Mouse (Mus musculus) ovary, postnatal 14 days (tissue): ENCODE measurements around the gene Vdac1.

Experiments used
- DNase-seq: peaks from one replicate; pipeline ENCODE4 v3.0.0; 2022; ENCODE audit warnings: low spot score

Vdac1 gene

DNA sequence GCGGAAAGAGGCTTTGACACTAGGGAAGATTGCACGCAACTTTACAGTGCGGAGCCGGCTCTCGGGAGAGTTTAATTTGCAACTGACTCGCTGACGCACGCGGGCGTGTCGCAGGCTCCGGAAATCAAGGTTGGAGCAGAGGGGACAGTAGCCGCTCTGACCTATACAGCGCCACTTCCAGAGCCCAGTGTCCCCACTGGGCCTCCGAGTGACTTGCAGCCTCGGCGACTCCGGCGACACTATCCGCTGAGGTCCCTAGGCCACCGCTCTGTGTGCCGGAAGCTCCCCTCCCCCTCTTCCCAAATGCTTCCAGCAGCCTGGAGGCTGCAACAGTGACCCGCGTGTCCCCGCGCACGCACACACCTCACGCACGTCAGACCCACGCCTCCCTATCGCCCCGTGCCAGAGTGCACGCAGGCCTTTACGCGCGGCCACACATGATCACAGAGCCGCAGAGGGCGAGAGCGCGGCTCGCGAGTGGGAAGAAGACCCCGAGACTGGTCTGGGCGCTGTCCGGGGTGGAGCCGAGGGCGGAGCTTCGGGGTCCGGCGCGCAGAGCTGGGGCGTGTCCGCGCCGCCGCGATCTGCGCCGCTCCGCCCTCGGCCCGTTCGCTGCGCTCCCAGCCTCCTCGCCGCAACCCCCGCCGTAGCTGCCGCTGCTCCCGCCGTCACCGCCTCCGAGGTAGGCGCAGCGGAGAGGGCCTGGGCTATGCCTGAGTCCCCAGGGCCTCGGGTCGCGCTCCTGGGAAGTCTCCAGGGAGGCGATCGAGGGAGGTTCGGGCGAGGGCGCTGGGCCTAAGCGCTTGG, at the start of gene Vdac1:
TSS of gene Vdac1 (plus strand) at position 390 of the 807 bp plus-strand sequence.
- peak; percentile 80 for DNase-seq

DNA sequence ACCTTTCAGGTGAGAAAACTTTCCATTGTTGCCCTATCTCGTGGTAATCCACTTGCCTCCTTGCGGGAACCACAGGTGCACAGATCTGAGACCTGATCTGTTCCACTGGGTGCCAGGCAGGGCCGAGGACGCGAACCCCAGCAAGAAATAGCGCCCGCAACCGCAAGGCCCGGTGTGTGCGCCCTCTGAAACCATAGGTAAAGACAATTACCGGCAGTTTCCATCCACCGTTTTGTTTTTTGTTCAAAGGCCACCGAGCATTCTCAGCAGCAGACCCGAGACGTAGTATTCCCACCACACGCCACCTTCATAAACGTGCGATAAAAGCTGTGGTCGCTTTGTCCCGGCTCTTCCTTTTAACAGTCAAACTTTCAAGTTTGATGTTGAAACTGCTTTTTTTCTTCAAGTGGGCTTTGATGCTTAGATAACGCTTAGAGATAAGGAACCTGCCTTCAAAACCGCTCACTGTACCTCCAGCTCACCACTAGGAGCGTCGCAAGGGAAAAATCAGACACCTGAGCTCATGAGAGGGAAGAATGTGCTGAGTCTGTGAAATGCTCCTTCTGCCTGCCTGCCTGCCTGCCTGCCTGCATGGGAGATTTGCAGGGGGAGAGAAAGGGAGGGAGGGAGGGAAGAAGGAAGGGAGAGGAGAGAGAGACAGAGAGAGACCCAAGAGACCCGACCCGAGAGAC, 46.4 kb upstream of the Vdac1 start:
- no peak for DNase-seq

DNA sequence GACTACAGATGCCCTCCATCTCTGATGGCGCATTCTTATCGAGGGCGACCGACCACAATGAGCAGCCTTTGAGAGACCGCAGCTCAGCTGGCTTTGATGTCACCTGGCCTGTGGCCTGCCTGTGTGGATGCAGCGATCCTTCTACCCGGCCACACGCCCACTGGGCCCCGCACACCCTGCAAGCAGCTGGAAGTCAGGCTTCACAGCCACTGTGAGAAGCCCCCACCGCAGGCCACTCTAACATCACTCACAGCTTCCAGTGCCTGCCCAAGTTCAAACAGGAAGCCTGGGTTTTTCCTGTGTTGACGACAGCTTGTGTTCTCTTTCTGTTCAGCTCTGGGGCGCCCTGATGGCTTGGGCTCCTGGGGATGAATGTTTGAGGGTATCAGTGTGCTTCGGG, 42.2 kb upstream of the Vdac1 start:
- DNase-seq: no peak

DNA sequence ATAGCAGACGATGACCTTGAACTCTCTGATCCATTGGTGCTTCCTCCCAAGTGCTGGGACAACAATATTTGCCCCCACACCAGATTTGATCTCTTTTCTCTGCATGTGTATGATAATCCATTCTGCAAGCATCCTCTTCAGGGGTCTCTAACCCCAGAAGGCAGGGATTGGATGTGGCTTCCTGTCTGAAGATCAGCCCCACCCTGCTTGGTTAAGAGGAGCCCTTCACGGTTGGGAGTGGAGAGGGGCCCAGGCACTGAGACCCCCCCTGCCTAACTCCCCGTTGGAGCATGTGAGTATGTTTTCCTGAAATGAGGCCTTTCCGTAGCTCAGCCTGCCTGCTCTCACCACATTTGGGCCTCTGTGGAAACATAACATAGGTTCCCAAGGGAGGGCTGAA, 41.0 kb upstream of the Vdac1 start:
- DNase-seq: no peak

DNA sequence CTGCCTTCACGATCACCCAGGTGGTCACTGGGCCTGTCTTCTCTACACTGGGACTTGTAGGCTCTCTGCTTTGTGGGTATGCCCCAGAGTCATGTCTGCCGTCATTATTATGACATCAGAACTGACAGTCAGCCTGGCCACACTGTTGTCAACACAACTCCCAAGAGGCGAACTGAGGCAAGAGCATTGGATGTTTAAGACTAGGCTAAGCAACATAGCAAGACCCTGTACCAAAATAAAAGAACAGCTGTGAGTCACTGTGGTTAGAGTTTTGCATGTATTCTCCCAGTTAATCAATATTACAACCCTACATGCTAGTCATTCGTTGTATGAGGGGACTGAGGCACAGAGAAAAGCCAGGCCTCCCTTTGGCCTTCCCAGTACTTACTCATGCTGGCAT, 40.1 kb upstream of the Vdac1 start:
- DNase-seq: no peak

DNA sequence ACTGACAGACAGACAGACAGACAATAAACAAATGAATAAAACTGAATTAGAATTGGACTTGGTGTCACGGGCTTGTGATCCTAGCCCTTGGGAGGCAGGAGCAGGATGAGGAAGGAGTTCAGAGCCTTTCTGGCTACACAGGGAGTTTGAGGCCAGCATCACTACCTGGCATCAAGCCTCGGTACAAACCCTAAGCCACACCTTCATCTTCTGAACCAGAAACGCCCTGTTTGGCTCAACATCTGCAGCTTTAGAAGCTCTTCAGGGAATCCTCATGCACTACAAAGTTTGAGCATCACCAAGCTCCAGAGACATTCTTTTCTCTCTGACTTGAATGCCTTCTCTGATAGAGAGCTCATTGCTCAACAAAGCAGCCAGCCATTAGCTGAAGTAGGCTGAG, 39.1 kb upstream of the Vdac1 start:
- no peak for DNase-seq

DNA sequence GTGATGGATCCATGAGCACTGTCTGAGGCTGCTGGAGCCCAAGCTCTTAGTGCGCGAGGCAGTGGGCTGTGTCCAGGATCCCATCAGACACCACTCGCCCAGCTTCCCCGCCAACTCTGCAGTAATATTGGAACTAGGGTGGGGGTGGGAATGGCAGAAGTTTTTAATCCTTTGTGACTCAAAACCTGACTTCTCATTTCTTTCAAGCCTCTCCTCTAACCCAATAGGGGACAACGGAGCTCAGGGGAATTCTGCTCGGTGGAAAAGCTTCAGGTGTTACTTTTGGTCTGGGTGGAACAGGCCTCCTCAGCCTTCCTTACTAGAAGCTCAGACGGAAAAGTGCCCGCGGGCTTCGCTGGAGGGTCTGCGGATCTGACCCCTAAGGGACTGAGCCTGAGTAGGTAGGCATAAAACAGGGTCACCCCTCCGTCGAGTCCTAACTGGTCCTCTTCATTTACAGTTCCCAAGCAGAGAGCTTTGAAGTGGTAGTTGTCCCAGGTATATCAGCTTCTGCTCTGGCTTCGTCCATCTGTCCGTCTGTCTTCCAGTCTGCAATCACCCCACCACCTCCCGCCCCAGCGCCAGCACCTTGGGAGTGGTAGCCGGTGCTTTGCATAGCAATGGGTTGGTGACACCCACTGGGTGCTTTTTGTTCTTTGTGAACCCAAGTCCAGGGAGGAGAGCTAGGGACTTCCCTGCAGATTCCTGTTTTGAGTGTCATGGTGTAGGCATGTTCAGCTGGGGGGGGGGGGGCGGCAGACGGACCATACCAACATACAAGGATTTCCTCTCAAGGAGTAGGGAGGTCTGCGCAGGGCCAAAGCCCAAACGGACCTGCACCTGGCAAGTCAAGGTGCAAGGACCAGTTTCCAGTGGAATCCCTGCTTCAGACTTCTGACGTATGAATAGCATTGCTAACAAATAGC, 36.0 kb upstream of the Vdac1 start:
- no peak for DNase-seq

DNA sequence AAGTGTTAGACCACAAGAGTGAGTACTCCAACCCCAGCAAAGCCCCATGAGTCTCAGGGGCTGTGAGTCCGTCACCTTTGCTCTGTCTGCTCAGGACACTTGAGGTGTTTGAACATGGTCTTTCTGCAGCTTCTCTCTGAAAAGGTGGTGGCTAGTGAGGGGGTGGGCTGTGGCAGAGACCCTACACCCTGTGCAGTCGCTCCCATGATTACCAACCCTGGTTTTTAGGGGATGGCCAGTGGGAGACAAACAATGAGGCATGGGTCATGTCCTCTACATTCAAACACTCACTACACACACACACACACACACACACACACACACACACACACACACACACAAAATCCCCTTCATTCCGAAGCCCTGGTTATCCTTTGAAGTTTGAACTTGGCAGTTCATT, 33.3 kb upstream of the Vdac1 start:
- DNase-seq: no peak

DNA sequence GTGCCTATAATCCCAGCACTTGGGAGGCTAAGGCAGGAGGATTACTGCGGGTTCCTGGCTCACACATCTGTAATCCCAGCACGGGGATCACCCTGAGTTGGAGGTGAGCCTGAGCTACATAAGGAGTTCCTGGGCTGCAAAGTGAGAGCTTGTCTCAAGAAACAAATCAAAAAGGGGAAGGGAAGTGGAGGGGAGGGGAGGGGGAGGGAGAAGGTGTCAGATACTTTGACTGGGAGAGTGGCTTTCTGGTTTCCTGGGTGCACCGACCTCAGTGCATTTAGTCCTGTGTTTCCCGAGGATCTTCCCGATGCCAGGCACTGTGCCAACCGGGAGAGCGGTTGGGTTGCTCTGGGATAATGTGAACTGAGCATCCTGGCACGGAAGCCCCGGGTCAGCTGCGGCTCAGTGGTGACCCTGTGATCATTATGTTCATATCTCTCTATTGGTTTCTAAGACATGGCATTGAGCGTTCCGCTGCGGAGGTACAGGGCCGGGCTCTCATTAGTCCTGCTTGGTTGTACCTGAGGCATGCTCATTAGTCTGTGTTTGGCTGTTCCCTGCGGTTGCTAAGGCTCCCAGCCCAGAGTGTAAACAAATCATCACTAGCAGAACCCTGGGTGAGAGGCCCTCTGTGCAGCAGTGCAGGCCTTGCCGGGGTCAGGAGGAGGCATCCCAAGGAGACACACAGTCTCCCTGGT, 28.1 kb upstream of the Vdac1 start:
- no peak for DNase-seq

DNA sequence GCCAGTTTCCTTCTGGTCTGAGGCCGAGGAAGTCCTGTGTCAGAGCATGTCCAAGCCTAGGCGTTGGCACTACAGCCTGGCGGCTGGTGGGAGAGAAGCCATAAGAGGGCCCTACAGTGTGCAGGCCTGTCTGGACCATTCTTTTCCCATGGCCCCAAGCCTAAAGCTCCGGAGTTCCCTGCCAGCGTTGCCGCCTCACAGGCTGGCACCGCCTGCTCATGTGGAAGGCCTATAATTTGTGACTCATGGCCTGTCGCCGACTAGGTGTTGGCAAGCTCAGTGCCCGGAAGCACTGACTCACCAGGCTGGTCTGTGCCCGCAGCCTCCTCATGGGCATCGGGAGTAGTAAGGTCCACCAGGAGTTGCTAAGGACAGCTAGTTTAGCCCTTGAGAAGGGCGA, 27.0 kb upstream of the Vdac1 start:
- DNase-seq: peak; percentile 29

DNA sequence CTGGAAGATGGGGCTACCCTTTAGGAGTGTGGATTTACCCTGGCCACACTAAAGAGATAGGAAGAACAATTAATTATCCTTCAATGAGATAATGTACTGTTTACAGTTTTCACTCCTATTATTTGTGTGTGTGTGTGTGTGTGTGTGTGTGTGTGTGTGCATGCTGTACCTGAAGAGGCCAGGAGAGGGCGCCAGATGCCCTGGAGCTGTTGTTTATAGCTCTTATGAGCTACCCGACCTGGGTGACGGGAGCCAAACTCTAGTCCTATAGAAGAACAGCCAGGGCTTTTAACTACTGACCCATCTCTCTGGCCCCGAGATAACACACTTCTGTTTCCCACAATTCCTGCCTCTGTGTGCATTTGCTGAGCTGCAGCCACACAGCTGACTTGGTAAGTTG, 25.4 kb upstream of the Vdac1 start:
- no peak for DNase-seq

DNA sequence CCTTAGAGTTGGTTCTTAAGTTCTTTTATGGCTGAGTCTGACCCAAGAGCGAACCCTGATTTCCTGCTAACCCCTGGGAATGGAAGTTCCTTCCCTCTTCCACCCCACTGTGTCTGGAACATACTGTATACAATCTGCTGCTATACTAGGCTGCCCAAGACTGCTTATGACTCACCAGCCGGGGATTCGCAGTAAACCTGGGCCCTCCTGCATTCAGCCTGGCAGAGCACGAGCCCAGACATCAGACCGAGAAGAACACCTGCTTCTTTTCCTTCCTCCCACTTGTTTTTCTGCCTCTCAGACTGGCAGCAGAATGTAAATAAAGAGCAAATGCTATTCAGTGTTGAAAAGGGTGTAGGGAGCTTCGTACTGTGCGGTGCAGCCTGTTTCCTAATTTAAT, 24.7 kb upstream of the Vdac1 start:
- no peak for DNase-seq

DNA sequence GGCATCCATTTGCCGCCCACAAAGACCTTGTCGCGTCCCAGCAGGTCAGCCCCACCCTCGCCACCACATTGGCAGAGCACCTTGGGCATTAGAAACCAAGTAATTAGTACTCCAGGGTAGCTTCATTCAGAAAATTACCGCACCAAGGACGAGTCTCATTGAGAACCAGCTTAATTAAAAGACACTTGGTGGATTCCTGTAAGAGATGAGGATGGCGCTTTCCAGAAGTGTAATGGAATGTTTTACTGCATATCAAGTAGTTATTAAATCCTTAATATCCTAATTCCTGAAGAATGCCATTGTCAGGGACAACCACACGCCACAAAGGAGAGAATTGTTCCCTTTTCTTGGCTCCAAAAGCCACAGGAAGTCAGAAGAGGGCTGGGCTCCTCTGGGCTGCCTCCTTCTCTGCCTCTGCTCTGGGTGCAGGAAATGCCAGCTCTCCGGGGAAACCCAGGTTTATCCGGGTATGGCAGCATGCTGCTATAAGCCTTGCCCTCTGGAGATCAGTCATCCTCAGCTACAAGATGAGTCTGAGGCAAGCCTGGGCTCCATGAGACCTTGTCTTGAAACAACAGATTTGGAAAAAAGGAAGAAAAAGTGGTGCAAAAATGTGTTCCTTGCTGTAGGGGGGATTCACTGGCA, 22.9 kb upstream of the Vdac1 start:
- DNase-seq: no peak

DNA sequence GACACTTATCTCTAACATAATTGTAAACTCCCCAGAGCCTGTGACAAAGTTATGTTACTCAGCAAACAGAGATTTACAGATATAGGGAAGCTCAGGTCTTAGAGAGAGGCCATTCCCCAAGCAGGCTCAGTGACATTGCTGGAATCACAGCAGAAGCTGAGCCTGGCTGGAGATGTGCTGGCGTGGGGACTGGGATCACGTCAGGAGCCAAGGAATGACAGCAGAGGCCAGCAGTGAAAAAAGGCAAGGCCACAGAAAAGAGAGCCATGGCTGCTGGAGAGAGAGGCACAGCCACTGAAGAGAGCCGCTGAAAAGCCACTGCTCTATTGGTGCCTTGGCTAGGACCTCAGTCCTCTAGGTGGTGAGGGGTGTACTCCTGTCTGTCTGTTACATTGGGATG, 22.3 kb upstream of the Vdac1 start:
- no peak for DNase-seq

DNA sequence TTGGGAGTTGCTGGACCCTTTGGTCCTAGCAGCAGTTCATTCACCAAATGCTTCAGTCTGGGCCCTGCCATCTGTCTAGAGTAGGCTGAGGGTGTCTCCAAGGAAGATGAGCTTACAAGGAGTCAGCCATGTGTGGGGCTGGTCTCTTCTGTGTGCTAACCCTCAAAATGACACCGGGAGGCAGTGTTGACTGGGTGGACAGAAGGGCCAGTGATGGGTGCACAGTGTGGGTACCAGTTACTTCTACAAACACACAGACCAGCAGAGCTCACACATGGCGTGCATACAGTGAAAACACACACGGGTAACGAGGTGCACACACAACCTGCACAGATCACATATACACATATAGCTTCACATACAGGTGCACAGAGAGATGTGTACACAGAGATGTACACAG, 21.6 kb upstream of the Vdac1 start:
- DNase-seq: no peak

DNA sequence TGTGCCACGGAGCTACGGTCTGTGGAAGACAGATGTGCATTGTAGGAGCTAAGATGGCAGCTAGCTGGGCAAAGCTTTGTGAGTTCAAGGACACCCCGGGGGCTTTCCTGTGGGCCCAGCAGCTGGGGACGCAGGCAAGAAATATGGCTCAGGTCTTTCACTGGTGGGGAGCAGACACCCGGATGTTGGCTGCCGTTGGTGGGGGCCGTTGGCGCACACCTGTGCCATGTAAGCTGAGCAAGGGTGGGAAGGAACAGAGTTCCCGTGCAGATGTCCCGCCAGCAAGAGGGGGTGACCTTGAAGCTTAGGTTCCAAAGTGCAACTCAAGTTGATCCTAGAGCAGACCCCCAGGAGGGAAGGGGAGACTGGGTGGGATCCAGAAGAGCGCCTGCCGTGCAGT, 21.1 kb upstream of the Vdac1 start:
- no peak for DNase-seq

DNA sequence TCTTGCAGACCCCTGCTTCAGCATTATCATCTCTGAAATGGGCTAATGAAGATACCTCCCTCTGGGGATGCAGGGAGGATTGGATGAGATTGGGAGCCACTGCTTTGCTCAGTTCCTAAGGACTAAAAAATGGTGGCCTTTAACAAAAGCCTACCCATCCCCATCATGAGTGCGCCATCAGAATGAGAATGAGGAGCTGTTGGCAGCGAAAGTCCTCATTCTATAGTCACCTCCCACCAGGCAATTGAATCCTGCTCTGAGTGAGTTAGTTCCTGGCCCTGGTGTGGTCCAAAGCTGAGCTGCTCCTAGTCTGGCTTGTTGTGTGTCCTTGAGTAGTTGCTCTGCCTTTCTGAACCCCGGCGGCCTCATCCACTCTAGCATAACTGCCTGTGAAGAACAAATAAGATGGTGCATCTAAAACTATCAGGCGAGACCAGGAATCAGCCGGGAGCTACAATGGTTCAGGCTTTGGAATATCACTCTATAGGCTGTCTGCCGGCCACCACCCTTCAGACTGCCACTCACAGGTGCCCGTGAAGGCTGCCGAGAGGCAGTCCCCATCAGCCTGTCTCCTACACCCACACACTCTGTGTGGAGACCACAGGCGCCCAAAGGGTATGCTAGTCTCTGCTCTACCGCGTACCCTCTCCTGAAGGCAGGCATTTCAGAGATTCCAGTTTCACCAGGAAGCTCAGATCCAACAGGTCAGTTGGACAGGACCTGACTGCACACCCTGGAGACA, 20.4 kb upstream of the Vdac1 start:
- DNase-seq: no peak

DNA sequence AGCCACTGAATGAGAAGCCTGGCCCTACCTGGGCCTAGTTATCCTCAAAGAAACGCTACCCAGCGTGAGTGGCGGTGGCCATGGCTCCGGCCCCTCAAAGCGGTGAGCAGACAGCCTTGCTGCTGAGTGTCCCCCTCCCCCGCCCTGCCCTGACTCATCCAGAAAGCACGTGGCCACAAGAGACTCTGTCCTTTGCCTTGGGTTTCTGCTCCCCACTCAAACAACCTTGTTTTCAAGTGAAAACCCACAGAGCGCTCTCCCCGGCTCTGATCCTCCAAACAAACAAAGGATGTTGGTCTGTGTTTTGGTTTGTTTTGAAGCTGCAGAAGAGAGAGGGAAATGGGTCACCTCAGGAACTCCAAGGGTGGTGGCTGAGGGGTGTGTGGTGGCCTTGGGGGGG, 19.7 kb upstream of the Vdac1 start:
- DNase-seq: no peak

DNA sequence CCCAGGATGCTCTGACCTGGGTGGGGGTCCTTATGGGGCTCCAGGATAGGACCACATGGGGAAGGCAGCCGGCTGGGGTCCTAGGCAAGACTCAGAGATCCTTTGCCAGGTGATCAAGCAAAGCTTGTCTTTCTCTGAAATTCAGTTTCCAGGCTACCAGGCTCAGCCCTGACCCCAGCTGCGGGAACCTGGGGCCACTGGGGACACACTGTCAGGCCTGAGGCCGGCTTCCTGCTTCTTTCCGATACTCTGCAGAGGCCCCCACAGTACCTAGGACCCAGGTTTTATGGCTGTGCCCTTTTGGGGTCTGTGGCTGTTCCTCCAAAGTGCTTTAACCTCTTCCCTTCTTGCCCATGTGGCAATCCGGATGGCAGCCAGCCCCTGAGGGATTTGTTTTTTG, 19.2 kb upstream of the Vdac1 start:
- no peak for DNase-seq

DNA sequence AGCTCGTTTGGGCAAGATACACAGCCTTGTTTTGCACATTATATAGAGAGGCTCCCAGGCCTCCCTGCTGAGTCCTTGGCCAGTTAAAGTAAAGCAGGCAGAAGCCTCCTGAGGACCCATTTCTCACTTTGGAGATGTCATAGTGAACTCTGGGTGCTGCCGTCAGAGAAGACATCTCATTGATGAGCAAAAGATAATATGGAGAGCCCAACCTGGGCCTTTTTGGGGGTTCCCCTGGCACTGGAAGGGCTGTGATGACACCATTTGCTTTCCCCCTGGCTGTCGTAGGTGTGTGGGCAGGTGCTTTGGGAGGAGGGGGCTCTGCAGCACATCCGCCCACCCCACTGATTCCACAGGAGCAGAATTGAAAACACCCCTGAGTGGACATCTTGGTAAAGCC, 18.4 kb upstream of the Vdac1 start:
- DNase-seq: no peak

DNA sequence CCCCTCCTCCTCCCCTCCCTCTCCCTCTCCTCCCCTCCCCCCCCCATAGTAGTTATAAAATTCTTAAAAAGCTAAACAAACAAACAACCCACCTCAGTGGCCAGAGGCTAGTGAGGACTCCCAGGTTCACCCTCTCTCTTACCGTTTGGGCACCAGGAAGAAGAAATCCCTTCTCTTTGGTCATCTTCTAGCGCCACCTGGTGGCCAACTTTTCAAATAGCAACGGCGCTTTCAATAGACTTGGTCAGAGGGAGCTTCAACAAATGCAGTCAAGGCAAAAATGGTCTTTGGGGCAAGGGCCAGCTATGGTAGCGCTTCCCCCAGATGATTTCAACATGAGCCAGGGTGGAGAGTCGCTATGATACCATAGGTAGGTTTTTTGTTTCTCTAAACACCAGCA, 17.5 kb upstream of the Vdac1 start:
- peak; percentile 79 for DNase-seq
